Mouse (Mus musculus): ENCODE data around the gene Ube2n.

The Ube2n gene

DNA sequence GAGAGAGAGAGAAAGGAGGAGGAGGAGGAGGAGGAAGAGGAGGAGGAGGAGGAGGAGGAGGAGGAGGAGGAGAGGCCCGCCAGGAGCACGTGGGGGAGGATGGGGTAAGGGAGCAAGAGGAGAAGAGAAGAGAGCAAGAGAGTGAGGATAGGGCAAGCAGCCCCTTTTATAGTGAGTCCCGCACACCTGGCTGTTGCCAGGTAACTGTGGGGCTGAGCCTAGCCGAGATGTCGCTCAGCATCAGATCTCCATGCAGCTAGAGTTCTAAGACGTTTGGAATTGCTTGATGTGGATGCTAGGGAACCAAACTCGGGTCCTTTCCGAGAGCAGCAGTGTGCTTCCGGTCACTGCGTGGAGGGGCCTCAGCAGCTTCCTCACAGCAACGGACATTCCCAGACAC is 79.5 kb downstream of the Ube2n start:
- DNase-seq (ENCODE audit: low spot score in 2 of 2) = no peak

All from cerebellum, postnatal 4 days (tissue).